Mouse (Mus musculus) CH12F3 (cell line): ENCODE measurements around the gene Sult2a4.
"Not testable (repeated sequence)": the region's sequence is repeated elsewhere in the genome, so short reads cannot be mapped to it uniquely, and the experiment has no call there.

ENCODE experiments used
- in situ Hi-C: fragments of 300-500 bp; cut with MboI; formaldehyde crosslinking; loops from 2 replicates; pipeline ENCODE4 v1.14.3; 2020; ENCODE audit warnings: low sequenced_read_pairs

Sult2a4 gene

DNA sequence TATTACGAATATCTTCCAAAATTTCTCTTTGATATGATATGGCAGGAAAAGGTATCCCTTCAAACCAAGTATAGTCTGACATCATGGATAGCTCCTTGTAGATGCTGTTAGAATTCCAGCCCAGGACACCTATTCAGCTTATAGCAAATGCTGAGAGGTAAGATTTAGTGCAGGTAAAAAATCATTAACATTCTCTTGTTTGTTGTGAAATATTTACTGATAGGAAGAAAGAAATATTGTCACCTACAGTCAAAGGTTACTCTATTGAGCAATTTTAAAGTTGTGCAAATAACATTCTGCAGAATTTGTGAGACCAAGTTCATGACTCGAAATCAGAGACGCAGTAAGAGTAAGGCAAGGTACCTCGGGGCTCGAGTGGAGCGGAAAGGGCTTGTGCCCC is at the start of gene Sult2a4:
TSS of gene Sult2a4 (minus strand) at position 101 of the 400 bp plus-strand sequence.
- in situ Hi-C loops = not testable (repeated sequence)

GRCm38 (mm10) chr7:14030831-14031230 is 41.4 kb upstream of the Sult2a4 start:
- in situ Hi-C loops = not testable (repeated sequence)

DNA sequence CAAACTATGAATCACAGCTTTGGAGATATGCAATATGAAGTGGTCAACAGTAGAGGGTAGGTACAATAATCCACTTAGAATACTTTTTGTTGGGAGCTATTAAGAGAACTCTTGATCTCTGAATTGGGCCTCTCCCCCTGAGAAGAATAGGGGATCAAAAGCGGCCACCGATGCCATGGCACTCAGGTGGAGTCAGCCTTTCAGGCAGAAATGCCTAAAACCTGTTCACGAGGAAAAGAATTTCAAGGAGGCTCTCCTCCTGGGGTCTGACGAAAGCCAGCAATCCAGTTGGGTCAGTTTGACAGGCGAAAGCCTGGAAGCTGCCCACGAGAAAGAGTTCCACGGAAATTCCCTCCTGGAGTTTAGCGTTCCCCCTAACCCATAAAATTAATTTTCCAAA is 23.7 kb upstream of the Sult2a4 start:
- in situ Hi-C loops = no loop called here

DNA sequence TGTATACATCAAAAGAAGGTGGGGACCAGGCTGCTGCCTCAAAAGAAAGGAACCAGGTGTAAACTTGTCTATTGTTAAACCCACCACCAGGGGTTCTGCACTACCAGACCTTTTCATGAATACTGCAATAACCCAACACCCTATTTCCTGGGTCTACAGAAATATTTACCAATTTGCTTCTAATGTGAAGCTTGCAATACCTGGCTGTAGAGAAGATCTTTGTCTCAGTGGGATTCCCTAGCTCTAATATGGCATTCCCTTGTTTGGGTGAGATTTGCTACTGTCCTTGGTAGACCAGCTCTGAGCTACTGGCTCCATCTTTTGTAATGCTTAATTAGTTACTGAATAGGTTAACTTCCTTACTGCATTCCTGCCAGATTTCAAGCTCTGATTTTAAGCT is 21.3 kb upstream of the Sult2a4 start:
- in situ Hi-C loops = not testable (repeated sequence)
